Mouse (Mus musculus) liver, postnatal 0 days (tissue): ENCODE results near the gene Irgq. TPM values are rescaled to one million over a fixed set of nuclear protein-coding genes. Genes with fewer than 3 reads are reported as not detected.
"Not testable (repeated sequence)": the region's sequence is repeated elsewhere in the genome, so short reads cannot be mapped to it uniquely, and the experiment has no call there.

Experiments
- ATAC-seq: fragments of 200-750 bp; cut with Nextera tagmentation; 2 replicates; pipeline ENCODE4 v1.8.0; 2017; ENCODE audit warnings: mild to moderate bottlenecking, moderate library complexity
- DNase-seq: peaks from one replicate; pipeline ENCODE4 v3.0.0-alpha.2; 2016
- H3K27ac ChIP-seq: fragments of 300-500 bp; sonication (generic); 2 replicates; pipeline ENCODE4 v1.5.1; 2014; ENCODE audit warnings: antibody characterized with exemption, moderate library complexity, mild to moderate bottlenecking, low read depth
- H3K27me3 ChIP-seq: fragments of 300-500 bp; sonication (generic); 2 replicates; pipeline ENCODE4 v1.6.1; 2014; ENCODE audit warnings: low read length, control low read depth, mixed read lengths; ENCODE audit not compliant: insufficient read depth
- H3K36me3 ChIP-seq: fragments of 300-500 bp; sonication (generic); replicated peaks from 2 replicates; pipeline ENCODE4 v1.6.1; 2014; ENCODE audit warnings: mild to moderate bottlenecking, control low read depth, low read length, moderate library complexity, mixed read lengths; ENCODE audit not compliant: insufficient read depth
- H3K4me1 ChIP-seq: fragments of 300-500 bp; sonication (generic); 2 replicates; pipeline ENCODE4 v1.6.1; 2014; ENCODE audit warnings: antibody characterized with exemption, mild to moderate bottlenecking, control low read depth; ENCODE audit not compliant: insufficient read depth
- H3K4me2 ChIP-seq: fragments of 300-500 bp; sonication (generic); 2 replicates; pipeline ENCODE4 v1.6.1; 2014; ENCODE audit warnings: low read depth, mild to moderate bottlenecking, low read length, moderate library complexity, mixed read lengths
- H3K4me3 ChIP-seq: fragments of 300-500 bp; sonication (generic); 2 replicates; pipeline ENCODE4 v1.5.1; 2014; ENCODE audit warnings: low read depth, low read length
- H3K9ac ChIP-seq: fragments of 300-500 bp; sonication (generic); replicated peaks from 2 replicates; pipeline ENCODE4 v1.6.1; 2014; ENCODE audit warnings: mild to moderate bottlenecking, moderate library complexity
- H3K9me3 ChIP-seq: fragments of 300-500 bp; sonication (generic); 2 replicates; pipeline ENCODE4 v1.6.1; 2016; ENCODE audit warnings: mild to moderate bottlenecking, control low read depth, low read length, mixed read lengths
- CTCF ChIP-seq: sonication (generic); IDR thresholded peaks from 2 replicates; pipeline ENCODE4 v1.5.1; 2016; ENCODE audit warnings: antibody characterized with exemption, low read depth
- EP300 ChIP-seq: IDR thresholded peaks from 2 replicates; pipeline ENCODE4 v1.6.1; 2016; ENCODE audit warnings: antibody characterized with exemption, low read depth, mild to moderate bottlenecking
- WGBS: fragments of 180-500 bp; shearing (Covaris S2); extraction: QIAGEN DNeasy Blood & Tissue Kit; methylation state at CpG from one replicate; pipeline ENCODE4 v1.1.7; 2014; ENCODE audit not compliant: insufficient replicate concordance; 5-methylcytosine and 5-hydroxymethylcytosine counted together
- polyA plus RNA-seq: library from polyadenylated mRNA; unstranded; fragments of >200 nt; fragmentation: Nextera tagmentation; extraction: Ambion mirVana; gene quantifications from 2 replicates; pipeline ENCODE4 v1.2.1, GENCODE M21; 2015

The Irgq gene
- polyA plus RNA-seq, 1 experiment from 2014 or later, result 1.3 TPM

DNA sequence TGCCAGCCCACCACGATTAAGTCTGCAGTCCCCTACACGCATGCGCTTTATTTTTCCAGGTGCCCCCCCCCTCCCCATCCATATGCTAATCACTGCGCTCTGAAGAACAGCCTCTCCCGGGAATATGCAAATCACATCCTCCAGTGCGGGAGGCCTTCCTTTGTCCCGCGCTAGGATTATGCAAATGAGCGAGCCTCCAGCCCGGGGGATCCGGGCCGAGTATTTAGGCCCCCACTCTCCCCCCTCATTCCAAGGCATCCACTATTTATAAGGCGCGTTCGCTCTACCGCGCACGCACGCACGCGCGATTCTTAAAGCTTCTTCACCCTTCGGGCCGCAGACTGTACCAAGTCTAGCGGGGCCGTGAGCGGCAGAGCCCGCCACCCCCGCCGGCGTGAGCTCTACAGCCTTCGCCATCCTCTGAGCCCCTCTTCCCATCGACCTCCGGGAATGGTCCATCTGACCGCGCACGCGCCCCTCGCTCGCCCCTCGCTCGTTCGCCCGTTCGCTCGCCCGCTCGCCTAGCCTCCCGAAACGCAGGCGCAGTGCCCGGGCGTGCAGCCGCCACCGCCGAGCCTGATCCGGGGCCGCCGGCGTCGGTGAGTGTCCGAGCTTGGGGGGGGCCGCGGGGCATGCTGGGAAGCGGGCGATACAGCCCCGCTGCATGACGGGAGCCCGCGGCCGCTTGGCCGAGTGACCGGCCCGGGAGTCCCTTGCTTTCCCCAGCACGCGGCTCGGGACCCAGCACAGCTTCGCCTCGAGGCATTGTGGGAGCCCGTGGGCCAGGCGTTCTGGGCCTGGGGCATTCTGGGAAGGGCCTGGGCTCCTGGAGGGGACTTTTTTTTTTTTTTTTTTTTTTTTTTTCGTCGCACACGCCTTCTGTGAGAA is 23.4 kb upstream of the Irgq start, which contains the start of gene Zfp428:
TSS of gene Zfp428 (plus strand) at position 169 of the 888 bp plus-strand sequence.
- peak; percentile 89 for ATAC-seq
- peak within 1 kb of the TSS; percentile 97 for H3K4me2 ChIP-seq
- peaks cover 11% of the 10 kb centered on the region for H3K27me3 ChIP-seq
- peak within 1 kb of the TSS; percentile 90 for H3K27ac ChIP-seq
- H3K9me3 ChIP-seq, result no peaks in the 10 kb centered on the region
- TF ChIP-seq EP300 (no peak), CTCF (no peak)
- peak; percentile 88 for DNase-seq
- peak within 1 kb of the TSS; percentile 69 for H3K4me3 ChIP-seq
- H3K4me1 ChIP-seq, result peaks cover 14% of the 10 kb centered on the region
- H3K36me3 ChIP-seq, result no peaks in the 10 kb centered on the region
- H3K9ac ChIP-seq, result peak within 1 kb of the TSS; percentile 86
- WGBS, result 2% methylated on average over 74 of the region's 84 CpGs

DNA sequence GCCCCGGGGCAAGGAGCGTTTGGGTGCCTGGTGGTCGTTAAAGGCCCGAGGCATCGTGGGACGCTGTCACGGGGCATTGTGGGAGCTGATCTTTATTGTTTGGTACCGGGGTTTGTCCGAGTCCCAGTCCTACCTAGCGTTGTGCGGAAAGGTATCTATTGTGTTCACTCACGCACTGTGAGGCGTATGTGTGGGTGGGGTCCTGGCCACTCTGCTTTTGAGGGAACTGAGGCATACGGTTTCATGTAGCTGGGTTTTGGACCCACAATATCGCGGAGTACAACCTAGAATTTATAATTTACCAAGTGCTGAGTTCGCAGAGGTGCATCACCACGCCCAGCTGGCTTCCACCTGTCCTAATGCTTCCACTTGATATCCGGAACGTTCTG is 22.8 kb upstream of the Irgq start:
- Histone ChIP-seq H3K9me3 (no peaks in the 10 kb centered on the region), H3K4me2 (peak overlapping the region; percentile 97), H3K36me3 (no peaks in the 10 kb centered on the region), H3K27ac (peak overlapping the region; percentile 90), H3K4me1 (peaks cover 14% of the 10 kb centered on the region), H3K4me3 (peak overlapping the region; percentile 69), H3K27me3 (peaks cover 6% of the 10 kb centered on the region), H3K9ac (peak overlapping the region; percentile 86)
- ATAC-seq, result peak; percentile 3; the same call in 1 of the 2 replicates
- no peak for DNase-seq
- TF ChIP-seq EP300 (no peak), CTCF (no peak)
- WGBS, result 1% methylated on average over 20 of the region's 20 CpGs

GRCm38 (mm10) chr7:24512355-24512754 is 18.1 kb upstream of the Irgq start, which contains the start of gene AC161166.1:
Gene AC161166.1, minus strand, starts transcription at chr7:24512455.
- Histone ChIP-seq H3K9ac (no peak within 1 kb of the TSS), H3K36me3 (no peaks in the 10 kb centered on the region; the same call in 1 of the 2 replicates), H3K4me1 (no peaks in the 10 kb centered on the region), H3K27me3 (no peaks in the 10 kb centered on the region), H3K4me3 (no peak within 1 kb of the TSS), H3K9me3 (no peaks in the 10 kb centered on the region), H3K4me2 (no peak within 1 kb of the TSS), H3K27ac (no peak within 1 kb of the TSS)
- ATAC-seq, result no peak
- WGBS, result 86% methylated on average over 7 of the region's 7 CpGs
- no peak for TF ChIP-seq EP300
- TF ChIP-seq CTCF, result no peak
- DNase-seq, result no peak

DNA sequence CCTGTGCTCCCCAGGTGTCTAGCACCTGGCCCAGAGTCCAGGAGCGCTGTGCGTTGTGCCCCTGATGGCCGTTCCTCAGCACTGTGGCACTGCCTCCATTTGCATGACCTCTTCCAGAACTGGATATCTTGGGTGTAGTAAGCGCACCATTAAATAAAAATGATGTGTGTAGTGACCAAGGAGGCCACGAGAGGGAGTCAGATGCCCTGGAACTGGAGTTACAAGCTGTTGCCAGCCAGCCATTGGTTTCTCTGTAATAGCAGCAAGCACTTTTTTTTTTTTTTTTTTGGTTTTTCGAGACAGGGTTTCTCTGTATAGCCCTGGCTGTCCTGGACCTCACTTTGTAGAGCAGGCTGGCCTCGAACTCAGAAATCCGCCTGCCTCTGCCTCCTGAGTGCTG is 14.2 kb upstream of the Irgq start:
- not testable (repeated sequence) for H3K4me2 ChIP-seq, H3K9ac ChIP-seq, H3K4me3 ChIP-seq, H3K9me3 ChIP-seq, H3K27ac ChIP-seq, H3K27me3 ChIP-seq, H3K36me3 ChIP-seq, ATAC-seq, H3K4me1 ChIP-seq, DNase-seq
- TF ChIP-seq CTCF, result peak; percentile 43
- 69% methylated on average over 8 of the region's 8 CpGs for WGBS

- no peaks in the 10 kb centered on the region for H3K4me1 ChIP-seq
- H3K27me3 ChIP-seq, result no peaks in the 10 kb centered on the region
- WGBS, result 76% methylated on average over 5 of the region's 5 CpGs
- no peak overlapping the region for H3K4me2 ChIP-seq
- H3K9me3 ChIP-seq, result no peaks in the 10 kb centered on the region
- no peak overlapping the region for H3K27ac ChIP-seq
- H3K36me3 ChIP-seq, result no peaks in the 10 kb centered on the region; the same call in 1 of the 2 replicates
- no peak overlapping the region for H3K9ac ChIP-seq
- H3K4me3 ChIP-seq, result no peak overlapping the region
- ATAC-seq, result no peak
- TF ChIP-seq EP300 (no peak), CTCF (no peak)
- no peak for DNase-seq
Measured at GRCm38 (mm10) chr7:24517077-24517476, 13.4 kb upstream of the Irgq start.

GRCm38 (mm10) chr7:24517654-24518053 is 12.8 kb upstream of the Irgq start:
- Histone ChIP-seq H3K4me3 (no peak overlapping the region), H3K36me3 (no peaks in the 10 kb centered on the region; the same call in 1 of the 2 replicates), H3K4me2 (no peak overlapping the region), H3K27ac (no peak overlapping the region), H3K9me3 (no peaks in the 10 kb centered on the region), H3K27me3 (no peaks in the 10 kb centered on the region), H3K4me1 (no peaks in the 10 kb centered on the region), H3K9ac (no peak overlapping the region)
- DNase-seq (no peak), ATAC-seq (no peak)
- TF ChIP-seq EP300 (no peak), CTCF (no peak)
- 74% methylated on average over 6 of the region's 6 CpGs for WGBS
